Mouse (Mus musculus) testis, adult 2 months (tissue): ENCODE measurements around the gene Swi5.

Source experiments
- CTCF ChIP-seq: fragments of 200-500 bp; IDR thresholded peaks from 2 replicates; pipeline ENCODE4 v1.5.1; 2012; ENCODE audit warnings: low read depth, mild to moderate bottlenecking, inconsistent platforms, low read length, moderate library complexity; ENCODE audit not compliant: control insufficient read depth, insufficient read depth, insufficient replicate concordance
- POLR2A ChIP-seq: fragments of 200-500 bp; IDR thresholded peaks from 2 replicates; pipeline ENCODE4 v1.6.1; 2012; ENCODE audit warnings: low read depth, mild to moderate bottlenecking, inconsistent platforms, low read length, moderate library complexity; ENCODE audit not compliant: control insufficient read depth

DNA sequence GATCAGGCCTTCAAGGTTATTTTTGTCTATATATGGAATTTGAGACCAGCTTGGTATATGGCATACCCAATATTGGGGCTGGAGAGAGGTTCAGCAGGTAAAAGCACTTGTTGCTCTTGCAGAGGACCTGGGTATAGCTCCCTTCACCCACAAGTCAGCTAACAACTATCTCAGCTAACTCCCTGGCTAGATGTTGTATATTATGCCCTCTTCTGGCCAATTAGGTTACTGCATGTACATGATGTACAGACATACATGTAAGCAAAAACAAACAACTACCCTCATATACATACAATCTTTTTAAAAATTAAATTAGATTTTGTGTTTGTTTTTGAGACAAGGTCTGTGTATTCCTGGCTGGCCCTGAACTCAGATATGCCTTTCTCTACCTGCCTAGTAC lies 1.7 kb upstream of the Swi5 start:
- TF ChIP-seq CTCF (no peak), POLR2A (no peak)
